Mouse (Mus musculus) testis, adult 2 months (tissue): ENCODE data around the gene Usp39. TPM values are rescaled to one million over a fixed set of nuclear protein-coding genes. Genes with fewer than 3 reads are reported as not detected.

Experiments used
- H3K27ac ChIP-seq: fragments of 200-500 bp; 2 replicates; pipeline ENCODE4 v1.5.1; 2012; ENCODE audit warnings: low read depth, low read length; ENCODE audit not compliant: control insufficient read depth, insufficient read depth
- H3K27me3 ChIP-seq: fragments of 200-500 bp; 2 replicates; pipeline ENCODE4 v1.6.1; 2012; ENCODE audit warnings: mild to moderate bottlenecking, low read length, moderate library complexity; ENCODE audit not compliant: control insufficient read depth, insufficient read depth
- H3K36me3 ChIP-seq: fragments of 200-500 bp; 2 replicates; pipeline ENCODE4 v1.6.1; 2012; ENCODE audit warnings: mild to moderate bottlenecking, low read length; ENCODE audit not compliant: control insufficient read depth, insufficient read depth
- H3K4me1 ChIP-seq: fragments of 200-500 bp; 2 replicates; pipeline ENCODE4 v1.6.1; 2012; ENCODE audit warnings: low read length; ENCODE audit not compliant: control insufficient read depth, insufficient read depth
- H3K4me3 ChIP-seq: fragments of 200-500 bp; 2 replicates; pipeline ENCODE4 v1.5.1; 2012; ENCODE audit warnings: low read depth, mild to moderate bottlenecking, low read length, moderate library complexity, mixed read lengths; ENCODE audit not compliant: control insufficient read depth
- CTCF ChIP-seq: fragments of 200-500 bp; IDR thresholded peaks from 2 replicates; pipeline ENCODE4 v1.5.1; 2012; ENCODE audit warnings: low read depth, mild to moderate bottlenecking, inconsistent platforms, low read length, moderate library complexity; ENCODE audit not compliant: control insufficient read depth, insufficient read depth, insufficient replicate concordance
- POLR2A ChIP-seq: fragments of 200-500 bp; IDR thresholded peaks from 2 replicates; pipeline ENCODE4 v1.6.1; 2012; ENCODE audit warnings: low read depth, mild to moderate bottlenecking, inconsistent platforms, low read length, moderate library complexity; ENCODE audit not compliant: control insufficient read depth
- polyA plus RNA-seq: library from polyadenylated mRNA; depleted of rRNA; stranded (reverse); fragments of >200 nt; gene quantifications from 2 replicates; pipeline ENCODE4 v1.2.3, GENCODE M21; 2012

Usp39 gene
- polyA plus RNA-seq, 1 experiment = 29.3 TPM

- H3K4me1 ChIP-seq = peaks cover 10% of the 10 kb centered on the region
- peak within 1 kb of the TSS; percentile 88 for H3K4me3 ChIP-seq
- H3K27ac ChIP-seq = peak within 1 kb of the TSS; percentile 76
- TF ChIP-seq POLR2A (no peak; the same call in 1 of the 2 replicates), CTCF (no peak)
- peaks cover 2% of the 10 kb centered on the region; the same call in 1 of the 2 replicates for H3K27me3 ChIP-seq
- H3K36me3 ChIP-seq = no peaks in the 10 kb centered on the region
Measured at GRCm38 (mm10) chr6:72380131-72380770, 35.3 kb upstream of the Usp39 start, which contains the start of gene Vamp5. Gene Vamp5 (minus strand): TSS chr6:72380468.

GRCm38 (mm10) chr6:72379377-72380130 is 34.6 kb upstream of the Usp39 start:
- Histone ChIP-seq H3K4me3 (peak overlapping the region; percentile 88), H3K27me3 (peaks cover 2% of the 10 kb centered on the region; the same call in 1 of the 2 replicates), H3K36me3 (no peaks in the 10 kb centered on the region), H3K4me1 (peaks cover 10% of the 10 kb centered on the region), H3K27ac (peak overlapping the region; percentile 76)
- TF ChIP-seq CTCF (no peak), POLR2A (no peak)

GRCm38 (mm10) chr6:72378510-72379234 is 33.7 kb upstream of the Usp39 start:
- peaks cover 10% of the 10 kb centered on the region for H3K4me1 ChIP-seq
- H3K4me3 ChIP-seq = no peak overlapping the region
- peaks cover 2% of the 10 kb centered on the region; the same call in 1 of the 2 replicates for H3K27me3 ChIP-seq
- no peaks in the 10 kb centered on the region for H3K36me3 ChIP-seq
- H3K27ac ChIP-seq = no peak overlapping the region
- no peak for TF ChIP-seq POLR2A
- TF ChIP-seq CTCF = no peak

GRCm38 (mm10) chr6:72374820-72375563 is 30.0 kb upstream of the Usp39 start:
- no peak overlapping the region for H3K27ac ChIP-seq
- H3K4me3 ChIP-seq = no peak overlapping the region
- H3K27me3 ChIP-seq = no peaks in the 10 kb centered on the region
- TF ChIP-seq CTCF = no peak
- TF ChIP-seq POLR2A = no peak
- H3K4me1 ChIP-seq = peaks cover 22% of the 10 kb centered on the region
- H3K36me3 ChIP-seq = no peaks in the 10 kb centered on the region

- H3K4me3 ChIP-seq = no peak overlapping the region
- no peak overlapping the region for H3K27ac ChIP-seq
- TF ChIP-seq CTCF = no peak
- TF ChIP-seq POLR2A = no peak; the same call in 1 of the 2 replicates
- H3K27me3 ChIP-seq = no peaks in the 10 kb centered on the region
- peaks cover 21% of the 10 kb centered on the region for H3K4me1 ChIP-seq
- H3K36me3 ChIP-seq = no peaks in the 10 kb centered on the region; the same call in 1 of the 2 replicates
Measured at GRCm38 (mm10) chr6:72374206-72374605, 29.2 kb upstream of the Usp39 start.

GRCm38 (mm10) chr6:72373184-72373583 is 28.2 kb upstream of the Usp39 start:
- H3K4me3 ChIP-seq = no peak overlapping the region
- no peaks in the 10 kb centered on the region for H3K27me3 ChIP-seq
- H3K4me1 ChIP-seq = peaks cover 23% of the 10 kb centered on the region
- peak overlapping the region; percentile 16; the same call in 1 of the 2 replicates for H3K27ac ChIP-seq
- TF ChIP-seq POLR2A = no peak
- no peak for TF ChIP-seq CTCF
- peaks cover 2% of the 10 kb centered on the region; the same call in 1 of the 2 replicates for H3K36me3 ChIP-seq

- H3K27ac ChIP-seq = peak overlapping the region; percentile 96
- TF ChIP-seq CTCF = no peak
- no peak for TF ChIP-seq POLR2A
Measured at GRCm38 (mm10) chr6:72371571-72371970, 26.6 kb upstream of the Usp39 start.

More at GRCm38 (mm10) chr6:72371571-72371970, 26.6 kb upstream of the Usp39 start:
- Histone ChIP-seq H3K36me3 (peaks cover 2% of the 10 kb centered on the region; the same call in 1 of the 2 replicates), H3K4me3 (peak overlapping the region; percentile 41), H3K27me3 (no peaks in the 10 kb centered on the region), H3K4me1 (peaks cover 23% of the 10 kb centered on the region)
